Mouse (Mus musculus): Measurements from ENCODE around the gene Lin54.

Lin54 gene

DNA sequence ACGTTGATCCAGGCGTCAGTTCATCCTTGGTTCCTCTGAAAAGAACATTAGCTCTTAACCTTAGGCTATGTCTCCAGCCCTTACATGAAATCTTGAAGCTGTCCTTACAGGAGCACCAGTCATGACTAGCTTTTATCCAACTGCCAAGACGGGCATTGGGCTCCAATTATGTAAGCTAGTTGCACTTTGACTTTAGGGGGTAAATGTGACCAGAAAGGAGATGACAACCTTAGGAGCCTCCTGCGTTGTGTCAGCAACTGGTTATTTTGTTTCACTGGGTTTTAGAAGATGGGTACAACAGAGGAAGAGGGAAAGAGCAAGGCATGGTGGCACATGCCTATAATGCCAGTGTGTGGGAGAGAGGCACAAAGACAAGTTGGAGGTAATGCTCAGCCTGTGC lies 81.6 kb downstream of the Lin54 start:
- no peak for DNase-seq (ENCODE audit: low read depth)

DNA sequence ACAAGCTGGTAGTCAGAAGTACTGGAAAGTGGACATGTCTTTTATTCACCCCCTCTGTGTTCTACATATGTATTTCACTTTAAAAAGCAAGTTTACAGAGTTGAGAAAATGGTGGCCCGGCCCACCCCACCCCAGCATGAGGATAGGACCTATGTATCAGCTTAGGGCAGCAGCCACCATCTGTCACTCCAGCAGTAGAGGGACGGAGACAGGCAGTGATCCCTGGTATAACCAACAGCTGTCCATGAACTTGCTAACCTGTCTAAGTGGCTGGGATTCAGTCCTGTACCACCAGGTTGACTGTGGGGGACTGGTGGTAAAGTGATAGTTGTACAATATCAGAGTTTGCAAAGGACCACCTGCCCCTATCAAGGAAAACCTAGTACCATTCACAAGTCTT lies 82.4 kb downstream of the Lin54 start:
- DNase-seq (ENCODE audit: low read depth) = no peak

DNA sequence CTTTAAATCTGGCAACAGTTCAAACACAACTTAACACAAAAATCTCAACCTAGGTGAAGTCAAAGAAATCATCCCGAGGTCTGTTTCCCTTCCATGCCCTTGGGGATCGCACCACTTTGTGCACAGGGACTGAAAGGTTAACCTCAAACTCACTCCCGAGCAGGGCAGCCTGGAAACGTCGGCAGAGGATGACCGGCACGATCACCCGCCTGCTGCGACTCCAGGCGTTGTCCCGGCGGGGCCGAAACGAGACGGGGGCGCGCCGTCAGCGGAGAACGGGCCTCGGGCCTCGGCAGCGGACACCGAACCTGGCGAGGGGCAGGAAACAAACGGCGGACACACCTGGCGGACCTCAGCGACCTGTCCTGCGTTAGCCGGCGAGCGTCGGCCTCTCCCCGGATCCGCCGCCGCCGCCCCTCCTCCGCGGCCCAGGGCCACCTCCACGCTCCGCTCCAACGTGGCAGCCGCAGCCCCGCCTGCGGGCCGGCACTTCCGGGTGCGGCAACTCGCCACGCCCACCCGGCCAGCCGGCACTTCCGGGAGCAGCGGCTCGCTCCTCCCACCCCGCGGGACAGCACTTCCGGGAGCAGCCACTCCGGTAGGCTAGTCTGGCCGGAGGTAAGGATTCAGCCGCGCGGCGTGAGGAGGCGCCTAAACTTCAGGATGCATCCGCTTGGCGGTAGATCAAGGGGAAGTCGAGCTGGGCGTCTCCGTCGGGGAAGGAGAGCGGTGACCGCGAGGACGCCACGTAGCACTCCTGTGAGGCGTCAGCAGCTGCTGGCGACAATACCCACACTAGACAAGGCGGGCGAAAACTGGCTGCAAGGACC lies 84.5 kb downstream of the Lin54 start, which contains the start of gene Sec31a:
TSS of gene Sec31a (minus strand) at position 474 of the 830 bp plus-strand sequence.
- DNase-seq (ENCODE audit: low read depth) = peak; percentile 84

DNA sequence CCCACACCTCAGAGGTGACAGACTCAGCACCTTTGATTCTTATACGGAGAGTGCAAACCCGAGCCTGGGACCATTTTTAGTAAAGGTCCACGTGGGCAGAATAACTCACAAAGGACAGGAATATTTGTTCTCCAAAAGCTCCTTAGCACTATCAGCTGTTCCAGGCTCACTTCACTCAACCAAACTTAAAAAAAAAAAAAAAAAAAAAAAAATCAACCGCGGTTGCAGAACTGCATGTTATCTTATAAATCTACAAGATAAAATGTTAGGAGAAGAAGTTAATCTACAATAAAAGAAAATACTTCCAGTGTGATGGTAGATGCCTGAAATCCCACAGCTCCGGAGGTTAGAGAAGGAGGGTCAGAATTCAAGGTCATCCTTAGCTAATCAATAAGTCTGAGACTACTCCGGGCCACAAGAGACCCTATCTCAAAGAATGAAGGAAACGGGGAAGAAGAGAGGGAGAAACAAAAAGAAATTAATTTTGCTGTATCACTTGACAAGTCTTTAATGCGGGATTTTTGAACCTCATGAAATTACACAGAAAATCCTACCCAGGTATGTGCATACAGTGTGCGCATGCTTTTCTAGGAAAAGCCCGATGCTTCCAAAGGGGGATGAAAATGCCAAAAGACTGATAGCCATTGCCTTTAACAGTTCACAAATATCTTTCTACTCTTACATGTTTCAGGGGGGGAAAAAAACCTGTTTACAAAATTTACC lies 85.8 kb downstream of the Lin54 start:
- DNase-seq (ENCODE audit: low read depth) = no peak

DNA sequence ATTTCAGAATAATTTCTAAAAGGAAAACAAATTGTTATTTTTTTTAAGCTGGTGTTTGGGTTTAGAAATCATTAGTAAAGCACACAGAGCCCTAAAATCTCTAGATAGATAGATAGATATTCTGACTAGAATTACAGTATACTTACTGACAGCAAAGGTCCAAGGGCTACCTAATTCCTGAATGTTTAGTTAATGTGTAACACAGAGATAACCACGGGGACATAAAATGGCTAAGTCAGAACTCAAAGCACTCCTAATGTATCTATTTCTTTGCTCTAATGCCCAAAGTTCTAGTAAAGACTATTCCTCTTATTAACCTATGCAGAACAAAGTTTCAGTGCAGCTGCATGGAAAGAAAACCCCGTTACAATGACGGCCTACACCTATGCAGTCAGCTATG lies 87.6 kb downstream of the Lin54 start:
- no peak for DNase-seq (ENCODE audit: low read depth)

DNA sequence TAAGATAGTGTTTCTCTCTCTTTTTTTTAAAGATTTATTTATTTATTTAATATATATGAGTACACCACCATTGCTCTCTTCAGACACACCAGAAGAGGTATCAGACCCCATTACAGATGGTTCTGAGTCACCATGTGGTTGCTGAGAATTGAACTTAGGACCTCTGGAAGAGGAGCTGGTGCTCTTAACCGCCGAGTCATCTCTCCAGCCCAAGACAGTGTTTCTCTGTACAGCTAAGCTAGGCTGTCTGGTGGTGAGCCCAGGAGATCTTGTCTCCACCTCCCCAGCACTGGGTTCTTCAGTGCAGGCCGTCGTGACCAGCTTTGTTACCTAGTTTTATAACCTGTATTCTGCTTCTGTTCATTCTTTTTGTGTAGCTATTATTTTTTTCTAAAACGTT lies 90.2 kb downstream of the Lin54 start:
- no peak for DNase-seq (ENCODE audit: low read depth)

DNA sequence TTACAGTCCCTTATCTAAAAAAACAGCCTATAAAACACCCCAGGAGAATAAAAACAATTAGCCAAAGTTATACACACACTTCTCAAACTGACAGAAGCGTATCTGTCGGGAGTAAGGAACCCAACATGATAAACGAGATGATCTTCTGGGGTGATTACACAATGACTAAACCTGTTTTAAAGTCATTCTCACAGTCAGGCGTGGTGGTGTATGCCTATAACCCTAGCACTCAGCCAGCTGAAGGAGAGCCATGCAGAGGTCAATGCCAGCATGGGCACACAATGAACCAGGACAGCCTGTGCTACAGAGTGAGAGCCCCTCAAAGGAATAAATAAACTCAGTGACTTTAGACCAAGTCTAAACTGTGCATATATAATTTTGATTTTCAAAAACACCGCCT lies 92.0 kb downstream of the Lin54 start:
- DNase-seq (ENCODE audit: low read depth) = no peak

DNA sequence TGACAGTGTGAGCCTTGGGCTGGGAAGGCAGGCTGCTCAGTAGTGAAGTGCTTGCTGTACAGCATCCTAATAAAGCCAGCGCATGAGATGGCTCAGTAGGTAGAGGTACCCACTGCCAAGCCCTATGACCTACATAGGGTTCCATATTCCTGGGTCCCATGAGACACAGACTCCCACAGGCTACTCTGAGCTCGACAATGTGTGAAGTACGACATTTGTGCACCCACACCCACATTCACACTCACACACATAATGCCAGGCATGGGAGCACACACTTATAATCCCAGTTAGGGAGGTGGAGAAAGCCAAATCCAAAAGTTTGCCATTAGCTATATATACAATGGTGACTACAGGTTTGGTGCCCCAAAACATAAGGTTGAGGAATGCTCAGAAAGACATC lies 103.7 kb downstream of the Lin54 start:
- no peak for DNase-seq (ENCODE audit: low read depth)

DNA sequence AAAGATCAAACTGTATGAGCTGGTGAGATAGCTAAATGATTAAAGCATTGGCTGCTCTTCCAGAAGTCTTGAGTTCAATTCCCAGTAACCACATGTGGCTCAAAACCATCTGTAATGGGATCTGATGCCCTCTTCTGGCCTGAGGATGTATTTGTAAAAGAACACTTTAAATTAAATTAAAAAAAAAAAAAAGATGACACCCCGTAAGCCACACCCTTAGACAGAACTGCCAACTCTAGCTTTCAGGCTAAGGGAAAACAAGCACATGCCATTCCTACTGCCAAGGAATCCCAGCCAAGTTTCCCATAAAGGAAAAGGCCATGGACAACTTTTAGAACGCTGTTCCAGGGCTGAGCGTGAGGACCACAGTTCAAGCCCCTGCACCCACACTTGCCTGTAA lies 106.8 kb downstream of the Lin54 start:
- no peak for DNase-seq (ENCODE audit: low read depth)

DNA sequence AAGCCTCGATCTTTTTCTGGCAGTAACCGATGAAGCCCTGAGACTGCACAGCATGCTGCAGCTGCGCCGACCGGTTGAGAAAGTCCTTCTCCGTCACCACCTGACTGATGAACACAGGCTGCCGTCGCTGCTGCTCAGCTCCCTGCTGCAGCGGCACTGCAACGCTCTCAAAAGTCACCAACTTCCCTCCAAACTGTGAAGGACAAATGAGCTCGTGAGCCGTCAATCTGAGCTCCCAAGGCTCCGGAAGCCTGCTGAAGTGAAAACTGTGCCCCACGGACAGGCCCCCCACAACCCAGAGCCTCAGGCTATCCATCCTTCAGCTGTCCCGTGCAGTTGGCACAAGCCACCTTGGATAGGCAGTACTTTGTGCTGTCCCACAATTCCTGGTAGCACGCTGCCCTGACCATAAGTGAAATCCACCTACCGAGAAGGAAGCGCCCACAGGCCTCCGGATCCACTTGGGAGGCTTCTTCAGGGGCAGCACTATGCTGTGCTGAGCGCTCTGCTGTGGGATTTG lies 107.9 kb downstream of the Lin54 start:
- no peak for DNase-seq (ENCODE audit: low read depth)

Measured in c-Kit-positive CD71-positive TER-119-negative erythroid progenitor cells, embryonic 14.5 days (primary cell).